In genomic region chr2:147305262-147305661, GRCm38 (mm10) we compare ENCODE assay signal across 9 mouse cellular contexts. TPM values are rescaled to one million over a fixed set of nuclear protein-coding genes. Genes with fewer than 3 reads are reported as not detected.
A peak's percentile ranks its signal among the peaks of the same experiment; 100 is the strongest.
DNase-seq lines count a peak whose midpoint lies in the region; ATAC-seq and TF ChIP-seq lines count a peak whose summit lies in the region.
"Had no signal": no experiment of that assay in that cellular context is flagged by ENCODE, and none has a peak within 500 bp of the region (broad histone marks: within the 10 kb centered on the region; RNA-seq: fewer than 3 reads in every experiment).

No protein-coding gene starts in this region.

- no peaks in the 10 kb centered on the region for H3K9me3 ChIP-seq in liver, embryonic 11.5 days (ENCODE audit: control insufficient read depth, low read length)
- H3K9me3 ChIP-seq in embryonic facial prominence, embryonic 14.5 days (ENCODE audit: control insufficient read depth, low read length) = no peaks in the 10 kb centered on the region
- H3K9me3 ChIP-seq in midbrain, embryonic 14.5 days (ENCODE audit: control insufficient read depth, low read length) = no peaks in the 10 kb centered on the region
- H3K9me3 ChIP-seq: megakaryocyte, embryonic 14.5 days had no signal

- no peak overlapping the region for H3K27ac ChIP-seq in liver, adult 2 months (replicated peaks; ENCODE audit: insufficient read depth, low read depth, low read length)
- no peak overlapping the region for H3K27ac ChIP-seq in liver, embryonic 11.5 days (ENCODE audit: low read depth, low read length)
- no peak overlapping the region for H3K27ac ChIP-seq in embryonic facial prominence, embryonic 14.5 days (replicated peaks; ENCODE audit: low read depth, low read length)
- H3K27ac ChIP-seq in midbrain, embryonic 14.5 days (replicated peaks; ENCODE audit: low read depth, low read length) = no peak overlapping the region

- TF ChIP-seq POLR2A in liver, adult 2 months (IDR thresholded peaks at IDR 0.05; ENCODE audit: extremely low read depth, insufficient read depth, low read length) = no peak

- H3K4me1 ChIP-seq in liver, adult 2 months (ENCODE audit: control insufficient read depth, insufficient read depth, low read length) = no peaks in the 10 kb centered on the region
- H3K4me1 ChIP-seq in liver, embryonic 11.5 days (replicated peaks; ENCODE audit: control insufficient read depth, insufficient read depth, low read length) = no peaks in the 10 kb centered on the region
- no peaks in the 10 kb centered on the region for H3K4me1 ChIP-seq in embryonic facial prominence, embryonic 14.5 days (ENCODE audit: control insufficient read depth, insufficient read depth, low read length)
- no peaks in the 10 kb centered on the region for H3K4me1 ChIP-seq in midbrain, embryonic 14.5 days (ENCODE audit: control insufficient read depth, insufficient read depth, low read length)
- H3K4me1 ChIP-seq: megakaryocyte, embryonic 14.5 days had no signal

- no peaks in the 10 kb centered on the region for H3K79me2 ChIP-seq in liver, adult 2 months (ENCODE audit: control insufficient read depth, insufficient read depth, low read length)

- H3K9ac ChIP-seq in liver, adult 2 months (ENCODE audit: low read depth, low read length) = no peak overlapping the region
- no peak overlapping the region for H3K9ac ChIP-seq in liver, embryonic 11.5 days (ENCODE audit: low read depth, low read length)
- no peak overlapping the region for H3K9ac ChIP-seq in embryonic facial prominence, embryonic 14.5 days (ENCODE audit: low read depth, low read length)
- no peak overlapping the region for H3K9ac ChIP-seq in midbrain, embryonic 14.5 days (replicated peaks; ENCODE audit: low read length)

- no peak overlapping the region for H3K4me2 ChIP-seq in liver, embryonic 11.5 days
- H3K4me2 ChIP-seq in embryonic facial prominence, embryonic 14.5 days (ENCODE audit: low read depth, low read length) = no peak overlapping the region
- H3K4me2 ChIP-seq in midbrain, embryonic 14.5 days (ENCODE audit: low read length) = no peak overlapping the region

- no peak overlapping the region for H3K4me3 ChIP-seq in liver, adult 2 months (ENCODE audit: insufficient read depth, low read depth, low read length)
- H3K4me3 ChIP-seq in liver, embryonic 11.5 days (ENCODE audit: low read depth, low read length) = no peak overlapping the region
- H3K4me3 ChIP-seq in embryonic facial prominence, embryonic 14.5 days (ENCODE audit: low read depth, low read length) = no peak overlapping the region
- no peak overlapping the region for H3K4me3 ChIP-seq in midbrain, embryonic 14.5 days (replicated peaks; ENCODE audit: low read depth, low read length)
- H3K4me3 ChIP-seq: megakaryocyte, embryonic 14.5 days had no signal

- DNase-seq in liver, adult 2 months (ENCODE audit: extremely low read depth, low read depth, low spot score) = peak; percentile 76
- DNase-seq in liver, embryonic 11.5 days (ENCODE audit: low spot score) = no peak
- DNase-seq in adipocyte (ENCODE audit: low spot score) = peak; percentile 37
- peak; percentile 65 for DNase-seq in embryonic facial prominence, embryonic 14.5 days (ENCODE audit: low spot score)
- peak; percentile 33 to 56 for DNase-seq in layer of hippocampus, adult 8-10 months (ENCODE audit: low spot score in 2 of 2)
- peak; percentile 85 for DNase-seq in midbrain, embryonic 14.5 days
- DNase-seq in urinary bladder, postnatal 25 days (ENCODE audit: low spot score) = no peak
- no peak for DNase-seq in urinary bladder, postnatal 4 days (ENCODE audit: low spot score in 2 of 2)

- no peaks in the 10 kb centered on the region for H3K27me3 ChIP-seq in liver, adult 2 months (ENCODE audit: control insufficient read depth, insufficient read depth, low read length)
- H3K27me3 ChIP-seq in liver, embryonic 11.5 days (replicated peaks; ENCODE audit: control insufficient read depth, insufficient read depth, low read length) = peaks cover 15% of the 10 kb centered on the region; the same call in 1 of the 2 replicates
- peaks cover 15% of the 10 kb centered on the region for H3K27me3 ChIP-seq in embryonic facial prominence, embryonic 14.5 days (replicated peaks; ENCODE audit: control insufficient read depth, insufficient read depth, low read length)
- H3K27me3 ChIP-seq in midbrain, embryonic 14.5 days (ENCODE audit: control insufficient read depth, insufficient read depth, low read length) = peaks cover 23% of the 10 kb centered on the region

- peak; percentile 63 for TF ChIP-seq CTCF in liver, adult 2 months (IDR thresholded peaks at IDR 0.05; ENCODE audit: low read depth, low read length)

- 7% methylated on average over 5 of the region's 5 CpGs for WGBS in liver, adult 2 months
- WGBS in liver, embryonic 11.5 days = 17% methylated on average over 5 of the region's 5 CpGs
- 19% methylated on average over 5 of the region's 5 CpGs for whole genome bisulfite sequencing in embryonic facial prominence, embryonic 14.5 days
- 24% methylated on average over 5 of the region's 5 CpGs for WGBS in midbrain, embryonic 14.5 days

- ATAC-seq in liver, embryonic 11.5 days (replicated peaks; ENCODE audit: low FRiP score) = no peak
- ATAC-seq in embryonic facial prominence, embryonic 14.5 days (ENCODE audit: low read depth) = no peak
- ATAC-seq in midbrain, embryonic 14.5 days (ENCODE audit: low FRiP score, low TSS enrichment) = no peak

- no peaks in the 10 kb centered on the region for H3K36me3 ChIP-seq in liver, adult 2 months (ENCODE audit: control insufficient read depth, insufficient read depth, low read length)
- H3K36me3 ChIP-seq in liver, embryonic 11.5 days (ENCODE audit: control insufficient read depth, insufficient read depth, low read length) = no peaks in the 10 kb centered on the region
- H3K36me3 ChIP-seq in embryonic facial prominence, embryonic 14.5 days (ENCODE audit: control insufficient read depth, insufficient read depth, low read length) = no peaks in the 10 kb centered on the region
- no peaks in the 10 kb centered on the region for H3K36me3 ChIP-seq in midbrain, embryonic 14.5 days (ENCODE audit: control insufficient read depth, insufficient read depth, low read length)

RNA-seq across cellular contexts. Expression of gene Pax1, which starts 56.5 kb away (rescaled TPM):
- not detected in 2 replicates for total RNA-seq in liver, adult 2 months (2014; rRNA removed)
- polyA plus RNA-seq in liver, adult 2 months (2012; rRNA removed) = not detected in 2 replicates
- 0.40 TPM in 1 of 2 replicates, not detected in the other for polyA plus RNA-seq in liver, embryonic 11.5 days (2014; fragmentation: Nextera tagmentation; extraction: Ambion mirVana)
- 7.3 and 9.3 TPM in 2 replicates for polyA plus RNA-seq in embryonic facial prominence, embryonic 14.5 days (2014; fragmentation: Nextera tagmentation; extraction: Ambion mirVana)
- not detected for total RNA-seq in layer of hippocampus, adult 8-10 months (2022)
- polyA plus RNA-seq in midbrain, embryonic 14.5 days (2014; fragmentation: Nextera tagmentation; extraction: Ambion mirVana) = not detected in 2 replicates

Comparison
In these comparisons a context has a peak if more than half of its experiments do, and no peak if none do; other contexts are left out.
1. DNase-seq: peak in liver, adult 2 months (single experiment), adipocyte (single experiment), embryonic facial prominence, embryonic 14.5 days (single experiment), layer of hippocampus, adult 8-10 months (2 of 2) and midbrain, embryonic 14.5 days (single experiment); none in liver, embryonic 11.5 days (single experiment), urinary bladder, postnatal 25 days (single experiment) and urinary bladder, postnatal 4 days (0 of 2).